Mouse (Mus musculus): ENCODE results near the gene Pard3b. TPM values are rescaled to one million over a fixed set of nuclear protein-coding genes. Genes with fewer than 3 reads are reported as not detected.

Pard3b gene
- polyA plus RNA-seq (2012; rRNA removed) = 2.0 and 2.3 TPM in 2 replicates

DNA sequence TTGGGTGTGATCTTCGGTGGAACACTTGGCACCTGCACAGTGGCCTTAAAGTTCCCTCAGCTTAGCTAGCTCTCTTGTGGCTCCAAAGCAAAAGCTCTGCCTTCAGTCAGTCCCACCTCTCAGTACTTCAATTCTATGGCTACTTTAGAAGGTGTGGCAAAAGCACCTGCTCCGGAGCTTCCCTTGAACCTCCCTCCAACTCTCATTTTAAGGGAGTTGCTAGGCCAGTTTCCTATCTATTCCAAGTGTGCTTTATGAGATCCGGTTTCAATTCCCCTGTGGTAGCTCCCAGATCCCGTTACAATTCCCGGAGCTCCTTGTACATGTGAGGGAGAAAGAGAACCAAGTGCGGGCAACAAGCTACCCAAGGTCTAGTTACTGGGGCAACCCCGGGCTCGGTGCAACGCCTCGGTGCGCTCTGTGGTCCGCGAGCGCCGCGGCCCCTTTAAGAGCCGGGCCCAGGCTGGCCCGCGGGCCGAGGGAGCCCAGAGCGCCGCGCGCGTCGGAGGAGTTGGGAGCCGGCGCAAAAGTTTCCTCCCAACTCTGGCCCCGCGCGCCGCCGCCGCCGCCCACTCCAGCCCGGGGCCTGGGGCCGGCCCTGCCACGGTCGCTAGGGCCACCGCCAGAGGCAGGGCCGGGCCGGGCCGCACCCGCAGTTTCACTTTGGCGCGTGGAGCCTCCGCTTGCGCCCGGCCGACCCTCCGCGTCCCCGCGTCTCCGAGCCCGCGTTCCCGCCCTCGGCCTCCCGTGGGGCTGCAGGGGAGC is at the start of gene Pard3b:
Gene Pard3b (plus strand): TSS at position 478 of the 765 bp plus-strand sequence.

All from central nervous system, embryonic 18 days (tissue).